13 mouse cellular contexts compared by ENCODE assay signal in genomic region chr16:96724123-96724522, GRCm38 (mm10).
"Had no signal": no experiment of that assay in that cellular context is flagged by ENCODE, and none has a peak within 500 bp of the region (broad histone marks: within the 10 kb centered on the region; RNA-seq: fewer than 3 reads in every experiment).

No protein-coding gene starts in this region.

- H3K9me3 ChIP-seq: kidney, embryonic 15.5 days; limb, embryonic 15.5 days; liver, embryonic 12.5 days; neural tube, embryonic 15.5 days; stomach, embryonic 15.5 days had no signal

- H3K4me3 ChIP-seq: kidney, embryonic 15.5 days; limb, embryonic 15.5 days; liver, embryonic 12.5 days; myocyte; neural tube, embryonic 15.5 days; stomach, embryonic 15.5 days had no signal

- ATAC-seq: hindbrain, embryonic 16.5 days; liver, embryonic 12.5 days had no signal

- H3K4me2 ChIP-seq: kidney, embryonic 15.5 days; limb, embryonic 15.5 days; liver, embryonic 12.5 days; lung, embryonic 14.5 days; neural tube, embryonic 15.5 days; stomach, embryonic 15.5 days had no signal

- H3K36me3 ChIP-seq: kidney, embryonic 15.5 days; limb, embryonic 15.5 days; liver, embryonic 12.5 days; neural tube, embryonic 15.5 days; stomach, embryonic 15.5 days had no signal

- DNase-seq: kidney, adult 11 months; kidney, postnatal 14 days; lung, embryonic 14.5 days; lung, postnatal 14 days; thymus, postnatal 4 days had no signal

- H3K27ac ChIP-seq: kidney, embryonic 15.5 days; limb, embryonic 15.5 days; liver, embryonic 12.5 days; macrophage; stomach, embryonic 15.5 days had no signal

- H3K9ac ChIP-seq: kidney, embryonic 15.5 days; limb, embryonic 15.5 days; liver, embryonic 12.5 days; lung, embryonic 14.5 days; neural tube, embryonic 15.5 days; stomach, embryonic 15.5 days had no signal

- H3K4me1 ChIP-seq: limb, embryonic 15.5 days; liver, embryonic 12.5 days; stomach, embryonic 15.5 days had no signal

- H3K27me3 ChIP-seq: kidney, embryonic 15.5 days; limb, embryonic 15.5 days; neural tube, embryonic 15.5 days; stomach, embryonic 15.5 days had no signal
